Mouse (Mus musculus): ENCODE results near the gene Nanos3. TPM values are rescaled to one million over a fixed set of nuclear protein-coding genes. Genes with fewer than 3 reads are reported as not detected.

Gene Nanos3
- 5.7 TPM in 2 replicates for polyA plus RNA-seq (2015; fragmentation: Nextera tagmentation; extraction: Ambion mirVana)

DNA sequence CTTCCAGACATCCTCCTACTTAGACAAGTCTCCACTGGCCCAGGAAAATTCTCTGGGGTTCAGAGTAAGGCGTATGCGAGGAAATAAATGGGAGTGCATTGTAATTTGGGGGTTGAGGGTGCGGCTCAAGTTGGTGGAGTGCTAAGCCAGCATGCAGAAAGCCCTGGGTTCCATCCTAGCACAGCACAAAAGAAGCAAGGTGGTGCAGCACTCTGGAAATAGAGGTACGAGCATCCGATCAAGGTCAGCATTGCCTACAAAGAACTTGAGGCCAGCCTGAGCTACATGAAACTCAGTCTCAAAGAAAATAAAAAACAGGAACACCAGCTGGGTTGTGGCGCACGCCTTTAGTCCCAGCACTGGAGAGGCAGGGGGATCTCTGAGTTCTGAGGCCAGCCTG, at the start of gene Nanos3:
TSS of gene Nanos3 (minus strand) at position 101 of the 400 bp plus-strand sequence.
- no peak for ATAC-seq (ENCODE audit: low FRiP score, low read depth)
- peaks cover 57% of the 10 kb centered on the region for H3K4me1 ChIP-seq
- H3K36me3 ChIP-seq: no peaks in the 10 kb centered on the region
- peak within 1 kb of the TSS; percentile 80 for H3K4me3 ChIP-seq
- H3K4me2 ChIP-seq (replicated peaks): peak within 1 kb of the TSS; percentile 78
- no peaks in the 10 kb centered on the region for H3K9me3 ChIP-seq
- H3K9ac ChIP-seq: peak within 1 kb of the TSS; percentile 98
- H3K27ac ChIP-seq: peak within 1 kb of the TSS; percentile 96
- H3K27me3 ChIP-seq: no peaks in the 10 kb centered on the region
- WGBS: 94% methylated on average over 7 of the region's 7 CpGs

DNA sequence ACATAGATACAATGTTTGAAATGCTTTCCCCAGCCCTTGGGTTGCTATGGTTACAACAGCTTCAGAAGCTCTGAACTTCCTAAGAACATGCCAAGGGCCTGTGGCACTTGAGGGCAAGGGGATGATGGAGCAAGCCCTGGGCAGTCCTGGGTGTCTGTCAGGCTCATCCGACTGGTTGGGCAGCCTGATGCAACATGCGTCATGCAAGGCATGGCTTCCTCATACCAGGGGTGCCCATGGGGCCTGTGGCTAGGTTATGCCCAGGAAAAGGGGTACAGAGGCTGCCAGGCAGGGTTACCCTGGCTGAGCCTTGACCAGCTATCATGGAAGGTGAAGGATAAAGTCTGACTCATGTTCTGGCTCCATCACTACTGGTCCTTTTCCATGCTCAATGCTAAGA, 48.0 kb upstream of the Nanos3 start:
- Histone ChIP-seq H3K36me3 (peaks cover 69% of the 10 kb centered on the region), H3K4me3 (no peak overlapping the region), H3K9me3 (no peaks in the 10 kb centered on the region), H3K27ac (no peak overlapping the region), H3K27me3 (no peaks in the 10 kb centered on the region), H3K4me2 (replicated peaks) (no peak overlapping the region), H3K4me1 (peaks cover 22% of the 10 kb centered on the region), H3K9ac (no peak overlapping the region)
- ATAC-seq (ENCODE audit: low FRiP score, low read depth): no peak
- WGBS: 87% methylated on average over 2 of the region's 2 CpGs

DNA sequence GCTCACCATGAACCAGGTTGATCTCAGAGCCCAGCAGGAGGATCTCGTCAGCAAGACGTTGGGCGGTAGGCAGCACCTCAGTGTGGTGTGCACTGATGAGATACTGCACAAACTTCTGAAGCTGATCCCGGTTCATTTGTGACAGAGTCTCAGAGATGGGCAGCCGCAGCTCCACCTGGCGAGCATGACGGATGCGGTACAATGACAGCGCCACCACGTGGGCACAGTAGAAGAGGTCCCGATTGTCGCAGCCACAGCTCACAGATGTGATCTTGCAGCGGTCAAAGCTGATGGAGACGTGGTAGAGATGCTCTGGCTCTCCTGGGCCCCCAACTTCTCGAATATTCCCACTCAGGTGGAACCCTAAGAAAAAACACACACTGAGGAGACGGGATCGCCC, 45.7 kb upstream of the Nanos3 start:
- no peaks in the 10 kb centered on the region for H3K9me3 ChIP-seq
- peaks cover 92% of the 10 kb centered on the region for H3K36me3 ChIP-seq
- WGBS: 76% methylated on average over 17 of the region's 17 CpGs
- no peak overlapping the region for H3K27ac ChIP-seq
- no peak for ATAC-seq (ENCODE audit: low FRiP score, low read depth)
- no peak overlapping the region for H3K4me3 ChIP-seq
- H3K4me2 ChIP-seq (replicated peaks): no peak overlapping the region
- H3K4me1 ChIP-seq: peaks cover 12% of the 10 kb centered on the region
- no peaks in the 10 kb centered on the region for H3K27me3 ChIP-seq
- H3K9ac ChIP-seq: no peak overlapping the region; the same call in 1 of the 2 replicates

DNA sequence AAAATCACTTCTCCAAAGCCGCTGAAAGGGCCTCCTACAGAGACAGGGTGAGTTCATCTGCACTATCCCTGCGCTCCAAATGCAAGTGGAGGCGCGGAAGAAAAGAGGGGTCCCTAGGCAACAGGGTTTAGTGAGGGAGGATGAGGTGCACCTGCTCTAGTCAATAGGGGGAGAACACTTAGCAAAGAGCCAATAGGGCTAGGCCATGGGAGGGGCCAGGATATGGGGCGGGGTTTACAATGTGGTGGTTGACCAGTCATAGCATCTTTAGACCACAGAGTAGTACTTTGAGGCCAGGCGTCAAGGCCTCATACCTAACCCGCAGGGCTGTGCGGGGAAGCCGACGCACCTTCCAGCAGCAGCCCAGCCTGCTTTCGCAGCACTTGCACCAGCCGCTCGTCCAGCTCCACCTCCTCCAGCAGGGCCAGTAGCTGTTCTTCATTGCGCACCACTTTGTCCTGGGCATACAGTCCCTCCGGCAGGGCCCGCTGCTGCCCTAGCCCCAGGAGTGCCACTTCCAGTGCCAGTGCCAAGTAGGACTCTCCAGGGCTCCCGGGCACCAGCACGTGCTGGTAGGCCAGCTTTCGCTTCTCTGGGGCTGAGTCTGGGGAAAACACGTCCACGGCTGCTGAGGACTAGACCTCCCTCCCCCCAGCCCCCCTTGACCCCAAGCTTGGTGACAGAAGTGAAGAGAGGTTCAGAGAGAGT, 38.5 kb upstream of the Nanos3 start:
- Histone ChIP-seq H3K27me3 (no peaks in the 10 kb centered on the region), H3K36me3 (peaks cover 100% of the 10 kb centered on the region), H3K9ac (no peak overlapping the region), H3K4me2 (replicated peaks) (no peak overlapping the region), H3K4me1 (no peaks in the 10 kb centered on the region), H3K27ac (no peak overlapping the region), H3K9me3 (no peaks in the 10 kb centered on the region), H3K4me3 (no peak overlapping the region)
- ATAC-seq (ENCODE audit: low FRiP score, low read depth): no peak
- 80% methylated on average over 21 of the region's 21 CpGs for WGBS

DNA sequence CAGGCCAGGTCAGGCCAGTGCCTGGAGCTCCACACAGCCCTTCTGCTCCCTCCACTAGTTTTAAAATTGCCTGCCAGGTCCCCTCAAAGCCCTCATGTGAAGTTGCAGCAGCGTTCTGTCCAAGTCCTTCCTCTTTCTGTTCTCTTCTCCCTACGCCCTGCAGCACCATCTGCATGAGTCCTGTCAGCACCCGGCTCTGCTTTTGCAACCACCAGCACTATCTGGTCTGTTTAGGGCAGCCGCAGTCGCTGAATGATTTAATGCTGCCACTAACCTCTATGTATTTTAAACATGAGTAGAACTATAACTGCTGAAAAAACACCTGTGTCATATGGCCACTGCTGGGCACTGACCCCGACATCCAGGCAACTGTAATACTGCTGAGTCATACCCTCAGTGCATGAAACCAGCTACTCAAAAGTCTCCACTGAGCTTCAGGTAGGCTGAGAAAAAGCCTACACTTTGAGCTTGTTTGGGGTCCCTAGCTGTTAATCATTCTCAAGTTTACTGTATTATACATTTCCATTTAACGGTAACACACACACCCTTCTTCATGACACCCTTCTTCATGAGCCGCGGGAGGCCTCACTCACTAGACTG, 37.6 kb upstream of the Nanos3 start:
- Histone ChIP-seq H3K9me3 (no peaks in the 10 kb centered on the region), H3K4me2 (replicated peaks) (no peak overlapping the region), H3K9ac (no peak overlapping the region), H3K27ac (no peak overlapping the region), H3K36me3 (peaks cover 100% of the 10 kb centered on the region), H3K4me3 (no peak overlapping the region), H3K4me1 (no peaks in the 10 kb centered on the region), H3K27me3 (no peaks in the 10 kb centered on the region)
- ATAC-seq (ENCODE audit: low FRiP score, low read depth): no peak
- whole genome bisulfite sequencing: 96% methylated on average over 9 of the region's 9 CpGs

DNA sequence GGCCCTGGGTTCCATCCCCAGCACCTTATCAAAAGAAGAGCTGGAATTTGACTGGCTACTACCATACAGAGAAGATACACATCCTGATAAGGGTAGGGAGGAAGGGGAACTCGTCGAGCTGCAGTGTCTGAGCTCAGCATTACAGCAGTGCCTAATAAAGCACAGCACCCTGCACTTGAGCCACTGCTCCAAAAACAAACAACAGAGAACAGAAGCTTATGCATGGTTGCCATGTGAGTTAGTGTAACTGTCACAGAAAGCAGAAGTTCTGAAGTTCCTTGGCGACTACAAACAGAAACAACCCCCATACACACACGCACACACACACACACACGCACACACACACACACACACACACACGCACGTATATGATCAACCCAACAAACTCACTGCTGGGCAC, 35.1 kb upstream of the Nanos3 start:
- Histone ChIP-seq H3K4me1 (no peaks in the 10 kb centered on the region), H3K36me3 (peaks cover 100% of the 10 kb centered on the region), H3K27ac (no peak overlapping the region), H3K4me2 (replicated peaks) (no peak overlapping the region), H3K9ac (no peak overlapping the region), H3K27me3 (no peaks in the 10 kb centered on the region), H3K4me3 (no peak overlapping the region), H3K9me3 (no peaks in the 10 kb centered on the region)
- ATAC-seq (ENCODE audit: low FRiP score, low read depth): no peak
- 86% methylated on average over 7 of the region's 7 CpGs for WGBS

DNA sequence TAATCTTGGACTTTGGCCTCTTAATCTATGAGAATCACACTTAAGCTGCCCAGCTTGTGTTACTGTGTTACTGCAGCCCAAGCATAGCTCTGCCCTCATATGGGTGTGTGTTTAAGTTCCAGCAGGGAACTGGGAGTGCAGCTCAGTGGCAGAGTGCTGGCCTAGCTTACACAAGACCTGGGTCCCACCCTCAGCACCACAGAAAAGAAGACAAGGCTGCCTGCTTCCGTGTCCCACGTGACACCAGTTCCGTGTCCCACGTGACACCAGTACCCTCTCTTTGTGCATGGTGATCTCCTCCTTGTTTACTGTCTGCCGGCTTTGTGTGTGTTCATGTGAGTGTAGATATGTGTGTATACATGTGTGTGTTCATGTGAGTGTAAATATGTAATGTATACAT, 33.1 kb upstream of the Nanos3 start:
- no peak for ATAC-seq (ENCODE audit: low FRiP score, low read depth)
- Histone ChIP-seq H3K9me3 (no peaks in the 10 kb centered on the region), H3K27ac (no peak overlapping the region), H3K27me3 (no peaks in the 10 kb centered on the region), H3K4me1 (no peaks in the 10 kb centered on the region), H3K4me2 (replicated peaks) (no peak overlapping the region), H3K9ac (no peak overlapping the region), H3K4me3 (no peak overlapping the region), H3K36me3 (peaks cover 99% of the 10 kb centered on the region)
- 95% methylated on average over 5 of the region's 5 CpGs for WGBS

DNA sequence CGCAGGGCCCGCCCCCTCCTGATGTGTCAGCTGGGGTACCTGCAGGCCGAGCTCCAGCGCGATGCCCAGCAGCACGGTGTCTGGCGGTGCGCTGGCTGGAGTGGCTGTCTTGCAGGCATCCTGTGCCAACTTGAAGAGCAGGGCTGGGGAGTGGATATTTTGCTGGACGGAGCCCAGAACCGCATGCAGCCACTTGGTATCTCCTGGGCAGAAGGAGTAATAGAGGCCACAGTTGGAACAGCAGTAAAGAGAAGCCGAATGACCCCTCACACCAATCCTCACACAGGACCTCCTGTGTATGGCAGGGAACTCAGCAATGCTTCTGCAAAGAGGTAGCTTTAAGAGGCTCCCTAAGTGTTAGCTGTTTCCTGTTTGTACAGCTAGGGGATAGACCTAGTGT, 32.2 kb upstream of the Nanos3 start:
- Histone ChIP-seq H3K9me3 (no peaks in the 10 kb centered on the region), H3K36me3 (peaks cover 99% of the 10 kb centered on the region), H3K9ac (no peak overlapping the region), H3K27me3 (no peaks in the 10 kb centered on the region), H3K4me2 (replicated peaks) (no peak overlapping the region), H3K4me1 (no peaks in the 10 kb centered on the region), H3K27ac (no peak overlapping the region), H3K4me3 (no peak overlapping the region)
- no peak for ATAC-seq (ENCODE audit: low FRiP score, low read depth)
- 94% methylated on average over 11 of the region's 11 CpGs for WGBS

DNA sequence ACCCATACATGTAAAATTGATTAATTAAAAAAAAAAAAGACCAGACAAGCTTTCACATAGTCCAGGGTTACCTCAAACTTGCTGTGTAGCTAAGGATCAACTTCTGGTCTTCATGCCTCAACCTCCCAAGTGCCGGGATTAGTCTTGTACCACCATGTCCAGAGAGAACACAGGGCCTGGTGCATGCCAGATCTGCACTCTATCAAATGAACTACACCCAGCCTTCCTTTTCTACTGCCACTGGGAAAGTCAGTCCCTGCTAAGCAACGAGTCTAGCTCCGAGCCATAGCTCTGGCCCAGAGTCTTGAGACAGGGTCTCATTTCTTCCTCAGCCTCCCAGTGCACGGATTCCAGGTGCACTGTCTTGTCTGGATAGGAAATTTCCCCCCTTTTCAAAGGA, 28.3 kb upstream of the Nanos3 start:
- Histone ChIP-seq H3K4me2 (replicated peaks) (no peak overlapping the region), H3K36me3 (peaks cover 94% of the 10 kb centered on the region), H3K9ac (no peak overlapping the region), H3K27ac (no peak overlapping the region), H3K27me3 (no peaks in the 10 kb centered on the region), H3K9me3 (no peaks in the 10 kb centered on the region), H3K4me3 (no peak overlapping the region), H3K4me1 (peaks cover 12% of the 10 kb centered on the region)
- ATAC-seq (ENCODE audit: low FRiP score, low read depth): no peak
- 88% methylated on average over 4 of the region's 4 CpGs for WGBS

DNA sequence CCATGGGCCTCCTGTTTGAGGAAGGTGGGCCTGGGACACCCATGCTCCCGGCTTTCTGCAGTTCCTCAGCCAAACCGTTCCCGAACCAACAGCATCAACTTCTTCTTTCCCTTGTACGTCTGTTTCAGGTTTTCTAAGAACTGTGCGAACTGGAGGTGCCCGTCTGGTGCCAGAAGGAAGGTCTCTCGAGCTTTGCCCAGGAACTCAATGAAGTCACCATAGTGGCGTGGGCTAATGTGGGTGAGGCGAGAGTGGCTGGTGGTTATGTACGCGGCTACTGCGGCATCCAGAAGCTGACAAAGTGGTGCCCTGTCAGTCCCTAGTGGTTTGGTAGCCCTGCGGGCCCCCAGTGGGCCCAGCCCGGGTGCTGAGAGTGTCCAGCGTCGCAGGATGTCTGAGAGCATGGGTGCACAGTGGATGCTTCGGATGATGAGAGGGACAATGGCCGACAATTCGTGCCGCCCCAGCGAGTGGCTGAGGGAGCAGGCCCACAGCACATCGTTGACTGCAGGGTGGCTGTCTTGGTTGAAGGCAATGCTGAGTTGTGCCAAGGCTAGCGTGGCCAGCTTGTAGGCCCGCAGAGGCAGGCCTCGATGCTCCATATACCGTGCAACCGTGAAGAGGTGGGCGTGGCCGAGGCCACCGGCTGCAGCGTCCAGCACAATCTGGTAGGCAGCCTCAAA, 27.0 kb upstream of the Nanos3 start:
- 94% methylated on average over 31 of the region's 31 CpGs for WGBS
- Histone ChIP-seq H3K4me3 (no peak overlapping the region), H3K4me1 (peaks cover 25% of the 10 kb centered on the region), H3K36me3 (peaks cover 87% of the 10 kb centered on the region), H3K27me3 (no peaks in the 10 kb centered on the region), H3K4me2 (replicated peaks) (no peak overlapping the region), H3K9me3 (no peaks in the 10 kb centered on the region), H3K9ac (no peak overlapping the region), H3K27ac (no peak overlapping the region)
- ATAC-seq (ENCODE audit: low FRiP score, low read depth): no peak

DNA sequence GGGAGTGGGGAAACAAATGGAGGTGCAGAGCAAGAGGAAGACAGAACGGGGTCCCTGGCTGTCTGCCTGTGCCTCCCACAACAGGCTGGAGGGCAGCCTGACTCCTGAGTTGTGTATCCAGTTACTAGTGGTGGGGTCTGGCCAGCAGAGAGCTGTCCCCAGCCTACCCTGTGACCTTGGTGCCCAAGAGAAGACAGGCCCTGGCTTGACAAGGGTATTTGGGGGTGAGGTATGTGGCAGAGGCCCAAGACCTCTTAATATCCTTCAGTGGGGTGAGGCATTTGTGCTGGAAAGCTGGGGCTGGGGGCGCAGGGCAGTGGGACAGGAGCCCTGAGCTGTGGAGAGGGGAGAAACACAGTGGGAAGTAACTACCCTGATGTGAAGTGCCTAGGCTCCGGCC, 26.2 kb upstream of the Nanos3 start:
- no peak for ATAC-seq (ENCODE audit: low FRiP score, low read depth)
- peaks cover 26% of the 10 kb centered on the region for H3K4me1 ChIP-seq
- no peak overlapping the region for H3K27ac ChIP-seq
- peaks cover 84% of the 10 kb centered on the region for H3K36me3 ChIP-seq
- no peak overlapping the region for H3K9ac ChIP-seq
- H3K27me3 ChIP-seq: no peaks in the 10 kb centered on the region
- H3K9me3 ChIP-seq: no peaks in the 10 kb centered on the region
- no peak overlapping the region for H3K4me3 ChIP-seq
- no peak overlapping the region for H3K4me2 ChIP-seq (replicated peaks)
- 98% methylated on average over 3 of the region's 3 CpGs for WGBS

DNA sequence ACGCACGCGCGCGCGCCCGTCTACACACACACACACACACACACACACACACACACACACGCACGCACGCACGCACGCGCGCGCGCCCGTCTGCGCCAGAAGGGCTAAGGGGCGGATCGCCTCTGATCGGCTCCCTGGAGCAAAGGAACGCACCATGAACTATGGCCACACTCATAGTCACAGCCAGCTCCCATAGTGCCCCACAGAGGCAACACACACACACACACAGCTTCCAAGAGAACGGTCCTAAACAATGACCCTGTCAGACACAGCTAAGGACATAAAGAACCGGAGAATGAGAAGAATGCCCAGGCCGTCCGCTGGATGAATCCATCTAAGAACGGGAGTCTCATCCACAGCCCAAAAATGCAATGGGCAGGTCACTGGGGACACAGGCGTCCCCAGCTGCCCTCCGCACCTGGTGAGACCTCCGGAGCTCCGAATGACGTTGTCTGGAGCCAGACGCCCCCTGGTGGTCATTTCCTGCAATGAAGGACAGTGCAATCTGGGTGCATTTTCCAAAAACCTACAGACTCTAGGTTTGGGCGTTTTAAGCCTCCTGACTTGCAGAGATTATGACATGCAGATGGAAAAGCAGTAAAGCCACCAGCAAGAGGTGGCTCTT, 25.3 kb upstream of the Nanos3 start:
- Histone ChIP-seq H3K4me1 (peaks cover 26% of the 10 kb centered on the region), H3K27me3 (no peaks in the 10 kb centered on the region), H3K4me3 (no peak overlapping the region), H3K9ac (no peak overlapping the region), H3K27ac (no peak overlapping the region), H3K9me3 (no peaks in the 10 kb centered on the region), H3K4me2 (replicated peaks) (no peak overlapping the region), H3K36me3 (peaks cover 84% of the 10 kb centered on the region)
- WGBS: 56% methylated on average over 27 of the region's 34 CpGs
- ATAC-seq (ENCODE audit: low FRiP score, low read depth): 0 out of 2 replicates have a peak, but pooled peaks have one; percentile 25

Measured in limb, embryonic 13.5 days (tissue).